Mouse (Mus musculus): ENCODE results near the gene Rnf32. TPM values are rescaled to one million over a fixed set of nuclear protein-coding genes. Genes with fewer than 3 reads are reported as not detected.

The Rnf32 gene
- 16.0 and 16.3 TPM in 2 replicates for polyA plus RNA-seq (2012; rRNA removed)

DNA sequence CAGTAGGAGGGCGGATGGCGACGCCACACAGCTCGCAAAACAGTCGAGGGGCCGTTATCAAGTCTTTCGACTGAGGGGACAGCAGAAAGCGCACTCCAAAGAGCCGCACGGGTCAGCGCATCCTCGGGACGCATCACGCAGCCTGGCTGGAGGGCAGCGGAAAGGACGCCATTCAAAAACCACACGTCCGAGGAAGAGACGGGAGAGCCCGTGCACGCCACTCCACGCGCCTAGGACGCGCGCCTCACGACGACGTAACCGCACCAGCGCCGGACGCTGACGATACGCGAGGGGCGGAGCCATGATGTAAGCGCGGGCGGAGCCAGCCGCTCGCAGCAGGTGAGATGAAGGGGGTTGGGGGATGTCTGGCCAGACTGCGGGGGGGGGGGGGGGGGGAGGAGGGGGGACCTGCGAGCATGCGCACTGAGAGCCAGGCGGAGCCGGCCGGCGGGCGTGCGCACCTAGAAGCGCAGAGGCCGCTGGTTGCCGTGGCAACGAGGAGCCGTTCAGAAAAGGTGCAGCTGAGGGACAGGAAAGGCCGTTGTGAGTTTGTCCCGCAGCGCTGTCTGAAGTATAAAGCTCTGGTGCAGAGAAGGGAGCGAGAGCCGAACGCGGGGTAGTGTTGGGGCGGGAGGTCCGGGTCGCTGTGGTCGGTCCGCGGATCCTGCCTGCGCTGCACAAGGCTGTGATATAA is at the start of gene Rnf32:
Gene Rnf32, plus strand, starts transcription at position 423 of the 694 bp plus-strand sequence.
- TF ChIP-seq POLR2A (IDR thresholded peaks at IDR 0.05; ENCODE audit: borderline replicate concordance, extremely low read depth, insufficient read depth, insufficient read length, poor library complexity, severe bottlenecking) (peak; percentile 93), CTCF (IDR thresholded peaks at IDR 0.05; ENCODE audit: borderline replicate concordance, extremely low read depth, insufficient read depth, insufficient read length) (no peak)
- DNase-seq (ENCODE audit: low read depth) = peak; percentile 98

DNA sequence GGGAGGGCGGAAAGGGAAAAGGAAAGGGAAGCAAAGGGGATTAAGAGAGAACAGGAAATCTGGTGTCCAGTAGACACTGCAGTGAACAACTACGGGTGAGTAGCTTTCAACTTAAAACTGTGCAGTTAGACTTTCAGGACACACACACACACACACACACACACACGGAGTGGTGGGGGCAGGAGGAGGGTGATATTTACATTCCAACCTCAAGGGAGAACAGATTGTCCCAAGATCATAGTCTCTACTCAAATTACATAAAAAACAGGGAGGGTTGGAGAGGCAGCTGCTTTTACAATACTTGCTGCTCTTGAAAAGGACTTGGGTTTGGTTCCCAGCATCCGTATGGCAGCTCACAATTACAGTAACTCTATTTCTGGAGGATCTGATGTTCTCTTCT is 45.6 kb upstream of the Rnf32 start:
- no peak for DNase-seq (ENCODE audit: low read depth)
- TF ChIP-seq CTCF (IDR thresholded peaks at IDR 0.05; ENCODE audit: borderline replicate concordance, extremely low read depth, insufficient read depth, insufficient read length) = no peak
- no peak for TF ChIP-seq POLR2A (IDR thresholded peaks at IDR 0.05; ENCODE audit: borderline replicate concordance, extremely low read depth, insufficient read depth, insufficient read length, poor library complexity, severe bottlenecking)

DNA sequence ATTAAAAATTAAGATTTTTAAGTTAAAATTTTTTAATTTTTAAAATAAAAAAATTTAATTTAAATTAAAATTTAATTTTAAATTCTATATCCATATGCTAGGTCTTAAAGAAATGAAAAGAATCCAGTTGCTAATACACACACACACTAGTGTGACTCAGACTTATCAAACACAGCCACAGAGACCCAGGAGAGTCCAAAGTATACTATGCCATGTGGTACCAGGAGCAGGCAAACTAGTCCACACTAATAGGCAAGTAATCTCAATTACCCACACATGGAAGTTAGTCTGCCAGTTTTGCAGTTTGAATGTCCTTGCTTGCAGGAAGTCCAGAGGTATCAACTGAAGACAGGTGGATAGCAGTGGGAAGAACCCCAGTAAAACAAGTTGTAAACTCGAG is 35.9 kb upstream of the Rnf32 start:
- no peak for DNase-seq (ENCODE audit: low read depth)
- TF ChIP-seq POLR2A (IDR thresholded peaks at IDR 0.05; ENCODE audit: borderline replicate concordance, extremely low read depth, insufficient read depth, insufficient read length, poor library complexity, severe bottlenecking) = no peak
- TF ChIP-seq CTCF (IDR thresholded peaks at IDR 0.05; ENCODE audit: borderline replicate concordance, extremely low read depth, insufficient read depth, insufficient read length) = no peak

DNA sequence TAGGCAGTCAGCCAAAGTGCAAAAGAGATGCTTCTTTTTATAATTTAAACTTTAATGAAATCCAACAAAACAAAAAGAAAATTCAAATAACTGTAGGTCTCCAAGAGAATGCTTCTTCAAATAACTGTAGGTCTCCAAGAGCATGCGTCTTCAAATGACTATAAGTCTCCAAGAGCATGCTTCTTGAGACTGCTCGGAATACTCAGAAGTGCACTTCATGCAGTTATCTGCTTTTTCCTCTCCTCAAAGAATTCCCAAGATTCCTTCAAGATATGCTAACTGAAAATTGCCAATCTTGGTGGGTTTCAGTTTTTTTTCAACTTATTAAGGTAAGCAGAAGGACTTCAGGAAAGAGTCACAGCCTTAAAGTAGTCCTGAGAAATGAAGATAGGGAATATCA is 28.8 kb upstream of the Rnf32 start:
- no peak for DNase-seq (ENCODE audit: low read depth)
- no peak for TF ChIP-seq CTCF (IDR thresholded peaks at IDR 0.05; ENCODE audit: borderline replicate concordance, extremely low read depth, insufficient read depth, insufficient read length)
- no peak for TF ChIP-seq POLR2A (IDR thresholded peaks at IDR 0.05; ENCODE audit: borderline replicate concordance, extremely low read depth, insufficient read depth, insufficient read length, poor library complexity, severe bottlenecking)

DNA sequence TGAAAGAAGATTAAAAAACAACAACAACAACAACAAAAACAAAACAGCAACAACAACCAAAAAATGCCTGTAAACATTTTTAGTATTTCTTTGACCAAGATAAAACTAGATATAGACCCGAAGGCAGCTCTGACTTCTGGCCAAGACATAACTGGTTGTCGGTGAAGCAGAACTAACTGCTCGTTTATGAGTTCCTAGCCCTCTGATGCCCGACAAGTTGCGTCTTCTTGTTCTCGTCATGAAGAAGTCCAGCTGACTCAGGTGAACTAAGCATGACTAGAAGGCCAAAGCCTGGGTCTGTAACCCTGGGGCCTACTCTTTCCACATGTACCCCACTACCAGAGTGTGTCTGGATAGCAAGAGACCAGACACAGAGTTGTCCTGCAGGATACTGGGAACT is 25.6 kb upstream of the Rnf32 start:
- DNase-seq (ENCODE audit: low read depth) = no peak
- no peak for TF ChIP-seq POLR2A (IDR thresholded peaks at IDR 0.05; ENCODE audit: borderline replicate concordance, extremely low read depth, insufficient read depth, insufficient read length, poor library complexity, severe bottlenecking)
- no peak for TF ChIP-seq CTCF (IDR thresholded peaks at IDR 0.05; ENCODE audit: borderline replicate concordance, extremely low read depth, insufficient read depth, insufficient read length)

DNA sequence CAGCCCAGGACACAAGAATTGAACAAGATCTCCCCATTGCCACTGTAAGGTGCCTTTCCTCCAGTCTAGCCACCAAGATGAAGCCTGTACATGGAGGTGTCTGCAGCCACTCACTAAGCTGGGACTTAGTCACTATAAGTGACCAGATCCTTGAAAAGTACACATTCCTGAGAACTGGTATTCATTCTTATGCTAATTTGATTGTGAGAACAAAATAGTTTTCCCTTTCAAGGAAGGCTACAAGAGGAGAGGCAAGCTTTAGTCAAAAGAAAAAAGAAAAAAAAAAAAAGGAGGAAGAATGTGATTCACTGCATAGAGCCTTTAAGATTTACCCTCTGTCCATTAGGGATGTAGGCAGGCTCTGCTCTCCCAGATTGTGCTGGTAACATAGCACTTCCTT is 24.6 kb upstream of the Rnf32 start:
- no peak for DNase-seq (ENCODE audit: low read depth)
- TF ChIP-seq POLR2A (IDR thresholded peaks at IDR 0.05; ENCODE audit: borderline replicate concordance, extremely low read depth, insufficient read depth, insufficient read length, poor library complexity, severe bottlenecking) = no peak

DNA sequence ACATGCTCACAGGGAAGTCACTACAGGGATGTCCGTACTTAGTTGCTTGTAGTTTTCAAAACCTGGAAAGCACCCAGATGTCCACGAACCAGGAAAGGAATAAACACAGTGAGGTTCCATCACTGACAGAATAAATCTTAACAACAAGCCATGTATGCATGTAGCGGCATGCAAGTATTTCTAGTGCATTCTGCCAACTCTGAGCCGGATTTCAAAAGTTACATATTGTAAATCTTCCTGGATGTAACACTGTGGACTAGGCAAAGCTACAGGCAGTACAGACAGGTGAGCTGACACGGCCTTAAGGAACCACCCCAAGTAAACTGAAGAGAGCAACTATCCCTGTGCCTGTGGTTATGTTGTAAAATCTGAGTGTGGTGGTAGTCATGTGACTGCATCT is 9.0 kb upstream of the Rnf32 start:
- TF ChIP-seq POLR2A (IDR thresholded peaks at IDR 0.05; ENCODE audit: borderline replicate concordance, extremely low read depth, insufficient read depth, insufficient read length, poor library complexity, severe bottlenecking) = no peak
- TF ChIP-seq CTCF (IDR thresholded peaks at IDR 0.05; ENCODE audit: borderline replicate concordance, extremely low read depth, insufficient read depth, insufficient read length) = no peak
- no peak for DNase-seq (ENCODE audit: low read depth)

DNA sequence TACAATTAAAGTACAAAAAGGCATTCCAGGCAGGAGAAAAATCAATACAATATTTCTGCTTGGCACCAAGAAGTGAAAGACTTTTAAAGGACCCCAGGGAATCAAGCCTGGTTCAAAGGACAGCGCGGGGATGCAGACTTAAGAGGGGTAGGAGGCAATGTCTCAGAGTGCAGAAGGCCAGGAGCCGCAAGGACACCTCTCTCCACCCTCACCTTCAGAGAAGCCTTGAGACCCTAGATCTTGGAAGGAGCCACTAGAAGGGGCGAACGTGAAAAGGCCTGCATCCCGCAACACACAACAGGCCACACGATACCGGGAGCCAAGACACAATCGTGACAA is 592 bp upstream of the Rnf32 start:
- DNase-seq (ENCODE audit: low read depth) = no peak

DNA sequence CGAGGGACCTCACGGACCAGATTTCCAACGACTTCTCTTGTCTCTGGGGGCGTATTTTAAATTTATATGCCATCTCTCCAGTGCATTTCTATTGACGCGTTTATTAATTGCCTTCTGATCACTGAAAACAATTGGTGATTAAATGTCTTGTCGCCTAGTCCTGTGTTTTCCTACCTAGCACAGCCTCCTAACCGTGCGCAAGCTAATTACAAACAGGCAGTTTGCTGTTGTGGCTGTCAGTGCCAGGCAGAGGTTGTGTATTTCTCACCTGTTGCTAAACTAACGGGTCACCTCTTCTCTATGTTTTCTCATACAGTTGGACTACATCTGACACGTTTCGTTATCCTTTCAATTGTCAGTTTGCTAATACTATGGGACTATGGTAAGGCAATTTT is 469 bp downstream of the Rnf32 start:
- no peak for DNase-seq (ENCODE audit: low read depth)
- TF ChIP-seq CTCF (IDR thresholded peaks at IDR 0.05; ENCODE audit: borderline replicate concordance, extremely low read depth, insufficient read depth, insufficient read length) = no peak
- no peak for TF ChIP-seq POLR2A (IDR thresholded peaks at IDR 0.05; ENCODE audit: borderline replicate concordance, extremely low read depth, insufficient read depth, insufficient read length, poor library complexity, severe bottlenecking)

More for the DNA sequence above, 592 bp upstream of the Rnf32 start:
- TF ChIP-seq CTCF (IDR thresholded peaks at IDR 0.05; ENCODE audit: borderline replicate concordance, extremely low read depth, insufficient read depth, insufficient read length) = no peak
- no peak for TF ChIP-seq POLR2A (IDR thresholded peaks at IDR 0.05; ENCODE audit: borderline replicate concordance, extremely low read depth, insufficient read depth, insufficient read length, poor library complexity, severe bottlenecking)

DNA sequence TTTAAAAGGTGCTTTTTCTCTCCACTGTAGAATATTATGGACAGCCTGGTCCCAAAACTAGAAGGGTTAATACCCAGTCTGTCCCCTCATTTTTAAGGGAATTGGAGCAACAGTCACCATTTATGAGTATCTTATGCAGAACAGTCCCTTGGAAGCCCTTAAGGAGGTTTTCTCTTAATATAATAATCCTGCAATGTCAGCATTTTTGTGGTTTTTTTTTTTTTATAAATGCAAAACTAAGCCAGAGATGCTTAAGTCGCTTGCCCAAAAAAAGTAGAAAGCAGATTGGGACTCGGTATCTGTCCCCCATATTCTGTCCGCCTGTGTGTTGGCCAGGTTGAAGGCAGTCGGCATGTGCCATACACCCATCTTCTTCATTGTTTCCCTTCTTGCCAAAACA is 1.4 kb downstream of the Rnf32 start:
- TF ChIP-seq CTCF (IDR thresholded peaks at IDR 0.05; ENCODE audit: borderline replicate concordance, extremely low read depth, insufficient read depth, insufficient read length) (no peak), POLR2A (IDR thresholded peaks at IDR 0.05; ENCODE audit: borderline replicate concordance, extremely low read depth, insufficient read depth, insufficient read length, poor library complexity, severe bottlenecking) (no peak)
- DNase-seq (ENCODE audit: low read depth) = no peak

DNA sequence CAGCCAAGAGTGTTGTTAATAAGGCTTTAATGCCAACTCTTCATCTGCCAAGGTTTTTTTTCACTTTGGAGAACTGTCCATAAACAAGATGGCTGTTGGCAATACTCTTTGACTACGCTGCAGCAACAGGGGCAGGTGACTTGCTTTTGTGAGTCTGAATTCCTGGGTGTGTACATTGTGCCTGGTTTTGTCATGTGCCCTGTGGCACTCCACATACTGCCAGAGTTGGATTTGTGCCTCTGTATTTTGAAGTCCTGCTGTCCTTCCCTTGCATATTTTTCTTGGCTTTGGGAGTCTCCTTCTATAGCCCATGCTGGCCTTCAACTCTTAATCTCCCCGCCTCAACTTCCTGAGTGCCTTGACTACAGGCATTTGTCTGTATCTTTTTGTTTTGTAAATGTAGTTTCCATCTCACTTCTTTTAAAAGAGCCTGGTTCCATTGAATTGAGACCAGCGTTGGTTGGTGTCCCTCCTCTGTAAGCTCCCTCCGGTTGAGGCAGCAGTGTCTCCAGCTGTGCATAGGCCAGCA is 3.2 kb downstream of the Rnf32 start:
- no peak for DNase-seq (ENCODE audit: low read depth)
- TF ChIP-seq CTCF (IDR thresholded peaks at IDR 0.05; ENCODE audit: borderline replicate concordance, extremely low read depth, insufficient read depth, insufficient read length) (no peak), POLR2A (IDR thresholded peaks at IDR 0.05; ENCODE audit: borderline replicate concordance, extremely low read depth, insufficient read depth, insufficient read length, poor library complexity, severe bottlenecking) (no peak)

DNA sequence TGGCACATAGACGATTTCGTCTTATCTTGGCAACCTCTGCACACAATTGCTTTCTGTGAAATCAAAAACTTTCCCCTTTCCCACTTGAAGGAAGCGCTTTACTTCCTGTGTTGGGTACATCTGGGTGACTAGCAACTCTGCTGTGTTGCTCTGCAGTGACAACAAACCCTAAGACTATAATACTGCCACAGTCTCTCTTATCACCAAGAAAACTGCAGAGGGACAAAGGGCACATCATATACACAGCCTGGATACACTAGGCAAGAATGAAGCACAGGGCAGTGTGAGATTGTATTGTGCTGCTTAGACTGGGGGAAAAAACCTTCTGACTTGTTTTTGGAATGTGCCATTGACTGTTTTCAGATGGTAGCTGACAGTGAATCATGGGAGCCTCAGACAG is 4.1 kb downstream of the Rnf32 start:
- no peak for DNase-seq (ENCODE audit: low read depth)
- no peak for TF ChIP-seq POLR2A (IDR thresholded peaks at IDR 0.05; ENCODE audit: borderline replicate concordance, extremely low read depth, insufficient read depth, insufficient read length, poor library complexity, severe bottlenecking)
- TF ChIP-seq CTCF (IDR thresholded peaks at IDR 0.05; ENCODE audit: borderline replicate concordance, extremely low read depth, insufficient read depth, insufficient read length) = no peak

Data from brain, embryonic 14.5 days (tissue).